Mouse (Mus musculus) right cerebral cortex, postnatal 14 days (tissue): Measurements from ENCODE around the gene Zp1.

ENCODE experiments used
- DNase-seq: peaks from one replicate; pipeline ENCODE4 v3.0.0; 2022

The Zp1 gene

GRCm38 (mm10) chr19:10921058-10921457, 626 bp upstream of the Zp1 start:
- no peak for DNase-seq

- DNase-seq: no peak
Observed at GRCm38 (mm10) chr19:10918321-10918991, 2.0 kb downstream of the Zp1 start.

GRCm38 (mm10) chr19:10916506-10916905, 3.9 kb downstream of the Zp1 start:
- DNase-seq: no peak

GRCm38 (mm10) chr19:10914870-10915269, 5.6 kb downstream of the Zp1 start:
- DNase-seq: no peak

GRCm38 (mm10) chr19:10914291-10914690, 6.1 kb downstream of the Zp1 start:
- no peak for DNase-seq

GRCm38 (mm10) chr19:10909087-10909721, 11.2 kb downstream of the Zp1 start:
- no peak for DNase-seq

GRCm38 (mm10) chr19:10907891-10908290, 12.5 kb downstream of the Zp1 start:
- peak; percentile 56 for DNase-seq

- no peak for DNase-seq
Observed at GRCm38 (mm10) chr19:10905728-10906000, 14.8 kb downstream of the Zp1 start.

GRCm38 (mm10) chr19:10904927-10905727, 15.3 kb downstream of the Zp1 start:
- DNase-seq: peak; percentile 31

- DNase-seq: no peak
Observed at GRCm38 (mm10) chr19:10904512-10904911, 15.9 kb downstream of the Zp1 start.

- DNase-seq: no peak
Observed at GRCm38 (mm10) chr19:10901046-10901445, 19.4 kb downstream of the Zp1 start.

- peak; percentile 25 for DNase-seq
Observed at GRCm38 (mm10) chr19:10900315-10900714, 20.1 kb downstream of the Zp1 start.

GRCm38 (mm10) chr19:10897491-10897890, 22.9 kb downstream of the Zp1 start:
- no peak for DNase-seq

- no peak for DNase-seq
Observed at GRCm38 (mm10) chr19:10896849-10897248, 23.6 kb downstream of the Zp1 start.

- DNase-seq: no peak
Observed at GRCm38 (mm10) chr19:10895708-10896107, 24.7 kb downstream of the Zp1 start.

GRCm38 (mm10) chr19:10895016-10895528, 25.4 kb downstream of the Zp1 start, which contains the start of gene Prpf19:
Prpf19 (plus strand) TSS chr19:10895231.
- peak; percentile 99 for DNase-seq

- no peak for DNase-seq
Observed at GRCm38 (mm10) chr19:10892201-10892600, 28.2 kb downstream of the Zp1 start.

- DNase-seq: peak; percentile 93
Observed at GRCm38 (mm10) chr19:10881426-10882154, 38.8 kb downstream of the Zp1 start, which contains the start of gene Tmem109. Tmem109 (minus strand) TSS chr19:10882001.

- no peak for DNase-seq
Observed at GRCm38 (mm10) chr19:10880975-10881425, 39.4 kb downstream of the Zp1 start.

GRCm38 (mm10) chr19:10880085-10880974, 40.1 kb downstream of the Zp1 start:
- DNase-seq: no peak

GRCm38 (mm10) chr19:10878201-10878837, 42.1 kb downstream of the Zp1 start:
- DNase-seq: no peak
